Mouse (Mus musculus): ENCODE results near the gene Sart3. TPM values are rescaled to one million over a fixed set of nuclear protein-coding genes. Genes with fewer than 3 reads are reported as not detected.
"Not testable (repeated sequence)": the region's sequence is repeated elsewhere in the genome, so short reads cannot be mapped to it uniquely, and the experiment has no call there.

Gene Sart3
- total RNA-seq, 1 experiment = 78.0 TPM

DNA sequence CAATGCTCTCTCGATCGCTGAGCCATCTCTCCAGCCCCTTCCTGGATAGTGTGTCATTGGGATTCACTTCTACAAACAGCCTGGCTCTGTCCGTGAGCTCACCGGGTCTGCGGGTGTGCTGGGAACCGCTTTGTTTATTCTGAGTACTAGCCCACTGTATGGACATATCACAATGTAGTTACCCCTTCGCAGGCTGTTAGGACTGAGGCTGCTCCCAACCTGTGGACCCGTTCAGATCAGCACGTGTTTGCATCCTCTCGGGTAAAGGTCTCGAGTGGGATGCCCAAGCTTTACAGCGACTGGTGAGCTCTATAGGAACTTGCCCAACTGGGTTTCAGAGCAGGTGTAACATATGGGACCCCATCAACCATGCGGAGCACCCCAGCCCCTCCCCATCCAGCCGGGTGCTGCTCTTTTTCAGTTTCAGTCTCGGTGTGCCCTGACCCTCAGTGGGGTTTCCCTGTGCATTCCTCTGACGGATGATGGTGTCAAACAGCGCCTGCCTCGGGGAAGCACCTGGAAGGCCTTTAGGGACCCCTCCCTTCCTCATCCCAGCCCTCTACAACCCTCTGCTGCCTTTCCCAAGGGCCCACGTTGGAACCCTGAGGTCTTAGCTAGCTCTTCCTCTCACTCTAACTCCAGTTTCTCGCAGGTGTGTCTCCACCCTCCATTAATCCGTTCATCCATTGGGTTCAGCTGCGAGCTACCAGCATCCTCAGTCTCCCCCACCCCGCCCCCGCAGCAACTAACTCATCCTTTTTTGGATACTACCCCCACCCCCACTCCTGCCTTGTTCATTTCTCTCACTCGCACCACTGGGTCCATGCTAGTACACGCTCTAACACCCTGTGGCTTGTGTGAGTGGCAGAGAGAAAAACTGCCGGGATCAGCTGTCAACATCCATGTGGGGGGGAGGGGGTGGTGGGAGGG lies 42.1 kb upstream of the Sart3 start:
- no peak for TF ChIP-seq MAFK (IDR thresholded peaks at IDR 0.05; ENCODE audit: insufficient read depth, low read depth, low read length)
- TF ChIP-seq HCFC1 (IDR thresholded peaks at IDR 0.05; ENCODE audit: borderline replicate concordance, insufficient read depth, low read length) = no peak
- TF ChIP-seq ZC3H11A (IDR thresholded peaks at IDR 0.05; ENCODE audit: borderline replicate concordance, low read depth, low read length) = no peak
- TF ChIP-seq CHD2 (IDR thresholded peaks at IDR 0.05; ENCODE audit: low read depth, low read length) = no peak
- no peak for TF ChIP-seq ZNF384 (IDR thresholded peaks at IDR 0.05; ENCODE audit: low read depth, low read length)
- no peak for DNase-seq (ENCODE audit: low read depth, low spot score)
- peak overlapping the region in 1 of 2 experiments; percentile 21; a peak in 1 of 4 replicates for H3K4me3 ChIP-seq (ENCODE audit: insufficient read depth in 1 of 2, low read depth in 1 of 2, low read length in 2 of 2, poor library complexity in 1 of 2, severe bottlenecking in 1 of 2)
- H3K27ac ChIP-seq (ENCODE audit: insufficient read depth, low read depth, low read length, poor library complexity, severe bottlenecking) = no peak overlapping the region
- peaks cover 0 to 20% of the 10 kb centered on the region in 2 experiments; a peak in 2 of 4 replicates for H3K4me1 ChIP-seq (ENCODE audit: control insufficient read depth in 2 of 2, insufficient read depth in 2 of 2, low read length in 2 of 2, poor library complexity in 1 of 2)
- H3K9ac ChIP-seq (ENCODE audit: insufficient read depth, low read depth, low read length, poor library complexity, severe bottlenecking) = peak overlapping the region; percentile 37; the same call in 1 of the 2 replicates
- in situ Hi-C loops (cut with MboI; ENCODE audit: low sequenced_read_pairs in 2 of 2, unreplicated experiment in 2 of 2) = loop anchor here in 1 of 2 experiments (5.0 to 10.0 kb wide), 2 partner anchors 37 to 450 kb away; no protein-coding TSS in a partner anchor
- H3K36me3 ChIP-seq (ENCODE audit: control insufficient read depth, insufficient read depth, low read length, poor library complexity, severe bottlenecking) = no peaks in the 10 kb centered on the region
- H3K9me3 ChIP-seq (ENCODE audit: control insufficient read depth, insufficient read depth, low read depth, low read length) = no peaks in the 10 kb centered on the region

DNA sequence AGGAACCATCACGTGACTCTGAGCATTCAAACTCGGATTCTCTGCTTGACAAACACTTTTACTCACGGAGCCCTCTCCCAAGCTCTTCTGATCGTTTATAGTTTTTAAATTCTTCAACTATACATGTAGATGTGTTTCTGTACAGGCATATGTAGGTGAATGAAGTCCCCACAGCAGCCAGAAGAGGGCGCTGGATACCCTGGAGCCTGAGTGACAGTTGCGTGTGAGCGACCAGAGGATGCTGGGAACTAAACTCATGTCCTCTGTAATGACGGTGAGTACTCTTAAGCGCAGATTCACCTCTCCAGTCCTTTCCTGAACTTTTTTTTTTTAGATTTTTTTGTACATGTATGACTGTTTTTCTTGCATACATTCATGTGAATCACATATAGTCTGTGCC lies 41.3 kb upstream of the Sart3 start:
- peak; percentile 80 for DNase-seq (ENCODE audit: low read depth, low spot score)
- Histone ChIP-seq H3K4me3 (ENCODE audit: insufficient read depth in 1 of 2, low read depth in 1 of 2, low read length in 2 of 2, poor library complexity in 1 of 2, severe bottlenecking in 1 of 2) (no peak overlapping the region), H3K27ac (ENCODE audit: insufficient read depth, low read depth, low read length, poor library complexity, severe bottlenecking) (no peak overlapping the region), H3K9me3 (ENCODE audit: control insufficient read depth, insufficient read depth, low read depth, low read length) (no peaks in the 10 kb centered on the region), H3K4me1 (ENCODE audit: control insufficient read depth in 2 of 2, insufficient read depth in 2 of 2, low read length in 2 of 2, poor library complexity in 1 of 2) (peaks cover 0 to 16% of the 10 kb centered on the region in 2 experiments; a peak in 2 of 4 replicates), H3K9ac (ENCODE audit: insufficient read depth, low read depth, low read length, poor library complexity, severe bottlenecking) (peak overlapping the region; percentile 37; the same call in 1 of the 2 replicates), H3K36me3 (ENCODE audit: control insufficient read depth, insufficient read depth, low read length, poor library complexity, severe bottlenecking) (no peaks in the 10 kb centered on the region)
- in situ Hi-C loops (cut with MboI; ENCODE audit: low sequenced_read_pairs in 2 of 2, unreplicated experiment in 2 of 2) = loop anchor here in 1 of 2 experiments (5.0 to 10.0 kb wide), 2 partner anchors 36 to 449 kb away; no protein-coding TSS in a partner anchor
- TF ChIP-seq CHD2 (IDR thresholded peaks at IDR 0.05; ENCODE audit: low read depth, low read length) = no peak
- no peak for TF ChIP-seq ZC3H11A (IDR thresholded peaks at IDR 0.05; ENCODE audit: borderline replicate concordance, low read depth, low read length)
- TF ChIP-seq HCFC1 (IDR thresholded peaks at IDR 0.05; ENCODE audit: borderline replicate concordance, insufficient read depth, low read length) = no peak
- no peak for TF ChIP-seq ZNF384 (IDR thresholded peaks at IDR 0.05; ENCODE audit: low read depth, low read length)
- TF ChIP-seq MAFK (IDR thresholded peaks at IDR 0.05; ENCODE audit: insufficient read depth, low read depth, low read length) = no peak

GRCm38 (mm10) chr5:113812638-113813037 lies 40.3 kb upstream of the Sart3 start:
- in situ Hi-C loops (cut with MboI; ENCODE audit: low sequenced_read_pairs in 2 of 2, unreplicated experiment in 2 of 2) = loop anchor here in 1 of 2 experiments (5.0 to 10.0 kb wide), 2 partner anchors 35 to 448 kb away; no protein-coding TSS in a partner anchor
- Histone ChIP-seq H3K27ac (ENCODE audit: insufficient read depth, low read depth, low read length, poor library complexity, severe bottlenecking) (no peak overlapping the region), H3K4me1 (ENCODE audit: control insufficient read depth in 2 of 2, insufficient read depth in 2 of 2, low read length in 2 of 2, poor library complexity in 1 of 2) (peaks cover 0 to 13% of the 10 kb centered on the region in 2 experiments; a peak in 2 of 4 replicates), H3K9ac (ENCODE audit: insufficient read depth, low read depth, low read length, poor library complexity, severe bottlenecking) (no peak overlapping the region), H3K36me3 (ENCODE audit: control insufficient read depth, insufficient read depth, low read length, poor library complexity, severe bottlenecking) (no peaks in the 10 kb centered on the region), H3K4me3 (ENCODE audit: insufficient read depth in 1 of 2, low read depth in 1 of 2, low read length in 2 of 2, poor library complexity in 1 of 2, severe bottlenecking in 1 of 2) (no peak overlapping the region), H3K9me3 (ENCODE audit: control insufficient read depth, insufficient read depth, low read depth, low read length) (no peaks in the 10 kb centered on the region)
- no peak for TF ChIP-seq MAFK (IDR thresholded peaks at IDR 0.05; ENCODE audit: insufficient read depth, low read depth, low read length)
- no peak for DNase-seq (ENCODE audit: low read depth, low spot score)

- DNase-seq (ENCODE audit: low read depth, low spot score); H3K9me3 ChIP-seq (ENCODE audit: control insufficient read depth, insufficient read depth, low read depth, low read length); H3K9ac ChIP-seq (ENCODE audit: insufficient read depth, low read depth, low read length, poor library complexity, severe bottlenecking); H3K4me3 ChIP-seq (ENCODE audit: insufficient read depth in 1 of 2, low read depth in 1 of 2, low read length in 2 of 2, poor library complexity in 1 of 2, severe bottlenecking in 1 of 2); H3K36me3 ChIP-seq (ENCODE audit: control insufficient read depth, insufficient read depth, low read length, poor library complexity, severe bottlenecking); H3K27ac ChIP-seq (ENCODE audit: insufficient read depth, low read depth, low read length, poor library complexity, severe bottlenecking): not testable (repeated sequence)
- in situ Hi-C loops (cut with MboI; ENCODE audit: low sequenced_read_pairs in 2 of 2, unreplicated experiment in 2 of 2) = loop anchor here in 1 of 2 experiments (5.0 to 10.0 kb wide), 2 partner anchors 35 to 447 kb away; no protein-coding TSS in a partner anchor
- H3K4me1 ChIP-seq (ENCODE audit: control insufficient read depth in 2 of 2, insufficient read depth in 2 of 2, low read length in 2 of 2, poor library complexity in 1 of 2) = peaks cover 0 to 13% of the 10 kb centered on the region in 2 experiments; a peak in 2 of 4 replicates
Observed at GRCm38 (mm10) chr5:113811824-113812420, 39.6 kb upstream of the Sart3 start.

Data from ES-E14 (cell line).